15 mouse cellular contexts compared by ENCODE assay signal in genomic region chr16:44693695-44694094, GRCm38 (mm10). TPM values are rescaled to one million over a fixed set of nuclear protein-coding genes. Genes with fewer than 3 reads are reported as not detected.
A peak's percentile ranks its signal among the peaks of the same experiment; 100 is the strongest.
DNase-seq lines count a peak whose midpoint lies in the region; TF ChIP-seq lines count a peak whose summit lies in the region.
"Had no signal": no experiment of that assay in that cellular context is flagged by ENCODE, and none has a peak within 500 bp of the region (broad histone marks: within the 10 kb centered on the region; RNA-seq: fewer than 3 reads in every experiment).

No protein-coding gene starts in this region.

- no peaks in the 10 kb centered on the region for H3K9me3 ChIP-seq in E14TG2a.4 (ENCODE audit: low read length)
- no peaks in the 10 kb centered on the region for H3K9me3 ChIP-seq in MEL (replicated peaks; ENCODE audit: insufficient read depth, low read length)
- H3K9me3 ChIP-seq: heart, embryonic 15.5 days; hindbrain, embryonic 13.5 days; megakaryocyte, embryonic 14.5 days had no signal

- H3K4me3 ChIP-seq in layer of hippocampus, adult 2 months, result no peak overlapping the region
- no peak overlapping the region for H3K4me3 ChIP-seq in E14TG2a.4 (replicated peaks; ENCODE audit: low read length)
- H3K4me3 ChIP-seq in MEL (ENCODE audit: control insufficient read depth in 1 of 2, insufficient read depth in 1 of 2, low read depth in 2 of 2, low read length in 2 of 2), result no peak overlapping the region
- H3K4me3 ChIP-seq in bone marrow, adult 2 months (replicated peaks; ENCODE audit: control insufficient read depth, low read depth, low read length), result no peak overlapping the region
- H3K4me3 ChIP-seq: heart, embryonic 15.5 days; hindbrain, embryonic 13.5 days; megakaryocyte, embryonic 14.5 days had no signal

- no peak; the same call in 1 of the 2 replicates for TF ChIP-seq RAD21 in MEL (IDR thresholded peaks at IDR 0.05; ENCODE audit: low read depth, low read length)

- peak; percentile 56 for TF ChIP-seq CTCF in layer of hippocampus, adult 2 months (conservative IDR thresholded peaks at IDR 0.05)
- TF ChIP-seq CTCF in E14TG2a.4 (conservative IDR thresholded peaks at IDR 0.05; ENCODE audit: low read length) (peak; percentile 70), MEL (IDR thresholded peaks at IDR 0.05 in 2 of 3, conservative IDR thresholded peaks at IDR 0.05 in 1 of 3; ENCODE audit: control insufficient read depth in 1 of 3, insufficient read depth in 1 of 3, low read depth in 2 of 3, low read length in 3 of 3, poor library complexity in 1 of 3, severe bottlenecking in 1 of 3) (peak in 2 of 3 experiments; percentile 34 to 36; a peak in 5 of 6 replicates)
- peak; percentile 13; the same call in 1 of the 2 replicates for TF ChIP-seq CTCF in bone marrow, adult 2 months (IDR thresholded peaks at IDR 0.05; ENCODE audit: control insufficient read depth, insufficient read depth, low read length)

- no peak for TF ChIP-seq EP300 in MEL (IDR thresholded peaks at IDR 0.05; ENCODE audit: low read depth in 1 of 2, low read length in 2 of 2)

- H3K27me3 ChIP-seq in E14TG2a.4 (ENCODE audit: insufficient read depth, low read length), result peaks cover 37% of the 10 kb centered on the region
- peaks cover 0 to 2% of the 10 kb centered on the region in 2 experiments; a peak in 2 of 4 replicates for H3K27me3 ChIP-seq in MEL (ENCODE audit: control insufficient read depth in 1 of 2, insufficient read depth in 2 of 2, low read length in 2 of 2)
- H3K27me3 ChIP-seq: heart, embryonic 15.5 days; hindbrain, embryonic 13.5 days had no signal

- H3K36me3 ChIP-seq in E14TG2a.4 (ENCODE audit: insufficient read depth, low read length) (no peaks in the 10 kb centered on the region), MEL (ENCODE audit: control insufficient read depth in 1 of 2, insufficient read depth in 2 of 2, low read length in 2 of 2) (peaks cover 0 to 6% of the 10 kb centered on the region in 2 experiments; a peak in 2 of 4 replicates)
- H3K36me3 ChIP-seq: heart, embryonic 15.5 days; hindbrain, embryonic 13.5 days had no signal

- WGBS in bone marrow, adult 2 months, result 64% methylated on average over 6 of the region's 6 CpGs

- H3K9ac ChIP-seq in MEL (ENCODE audit: control insufficient read depth, low read depth, low read length, poor library complexity, severe bottlenecking), result no peak overlapping the region
- H3K9ac ChIP-seq: heart, embryonic 15.5 days; hindbrain, embryonic 13.5 days had no signal

- DNase-seq in layer of hippocampus, adult 2 months (ENCODE audit: low spot score in 2 of 2), result no peak
- no peak for DNase-seq in layer of hippocampus, postnatal 25 days (ENCODE audit: extremely low spot score in 1 of 2, low spot score in 1 of 2)
- DNase-seq in MEL (ENCODE audit: low read depth, low spot score), result no peak
- DNase-seq in spleen, adult 12 weeks (ENCODE audit: low spot score), result no peak
- DNase-seq in liver, result no peak
- DNase-seq: gastrocnemius, postnatal 25 days; kidney, adult 8-10 months; lung, adult 2 months; right cerebral cortex, postnatal 4 days; thymus, postnatal 4 days had no signal

- no peak overlapping the region for H3K27ac ChIP-seq in layer of hippocampus, adult 2 months
- H3K27ac ChIP-seq in MEL (ENCODE audit: control insufficient read depth, low read depth, low read length), result no peak overlapping the region
- H3K27ac ChIP-seq in bone marrow, adult 2 months (ENCODE audit: control insufficient read depth, insufficient read depth, low read depth, low read length, poor library complexity), result no peak overlapping the region
- H3K27ac ChIP-seq: heart, embryonic 15.5 days; hindbrain, embryonic 13.5 days had no signal

- H3K79me2 ChIP-seq in MEL (ENCODE audit: control insufficient read depth, insufficient read depth, low read length, poor library complexity), result no peaks in the 10 kb centered on the region

- H3K4me1 ChIP-seq in E14TG2a.4 (replicated peaks; ENCODE audit: low read depth, low read length) (peaks cover 7% of the 10 kb centered on the region; the same call in 1 of the 2 replicates), MEL (ENCODE audit: control insufficient read depth in 1 of 2, insufficient read depth in 2 of 2, low read length in 2 of 2) (peaks cover 3 to 16% of the 10 kb centered on the region in 2 experiments; a peak in 2 of 4 replicates)
- no peaks in the 10 kb centered on the region for H3K4me1 ChIP-seq in bone marrow, adult 2 months (ENCODE audit: control insufficient read depth, insufficient read depth, low read length)

- TF ChIP-seq POLR2A in MEL (IDR thresholded peaks at IDR 0.05; ENCODE audit: control insufficient read depth in 1 of 2, insufficient read depth in 1 of 2, low read depth in 1 of 2, low read length in 2 of 2, poor library complexity in 1 of 2), result no peak
- TF ChIP-seq POLR2A in bone marrow, adult 2 months (IDR thresholded peaks at IDR 0.05; ENCODE audit: borderline replicate concordance, control insufficient read depth, low read depth, low read length), result no peak

TF ChIP-seq in MEL, 35 proteins besides CTCF, POLR2A, EP300 and RAD21:
- TF ChIP-seq KAT2A (conservative IDR thresholded peaks at IDR 0.05; ENCODE audit: low read depth, low read length), result no peak
- TF ChIP-seq ZC3H11A (IDR thresholded peaks at IDR 0.05; ENCODE audit: low read depth, low read length), result no peak
- no peak for TF ChIP-seq ELF1 (IDR thresholded peaks at IDR 0.05; ENCODE audit: low read depth, low read length)

RNA-seq across cellular contexts. Expression of gene Nepro, which starts 30.4 kb away (rescaled TPM):
- 1 to 10 TPM; 5.7 to 6.5 TPM for total RNA-seq in layer of hippocampus, adult 2 months (2021)
- total RNA-seq in layer of hippocampus, postnatal 25 days (2021), result 1 to 10 TPM; 4.1 to 4.9 TPM
- total RNA-seq in MEL (2012; rRNA removed), result 8.8 and 9.0 TPM in 2 replicates
- polyA plus RNA-seq in MEL (2012; ENCODE audit: insufficient read depth in 1 of 2, insufficient read length in 2 of 2, low read depth in 1 of 2, low replicate concordance in 2 of 2, missing spikeins in 1 of 2), result 10 to 100 TPM in 1 of 2 experiments, not detected in 1; 20.8 TPM
- 4.4 and 4.6 TPM in 2 replicates for polyA plus RNA-seq in bone marrow, adult 2 months (2011; ENCODE audit: insufficient read depth, insufficient read length, low replicate concordance, missing spikeins)

RNA-seq across cellular contexts. Expression of gene Gtpbp8, which starts 52.5 kb away (rescaled TPM):
- 10 to 100 TPM; 29.6 to 31.9 TPM for total RNA-seq in layer of hippocampus, adult 2 months (2021)
- total RNA-seq in layer of hippocampus, postnatal 25 days (2021), result 10 to 100 TPM; 23.8 to 29.9 TPM
- total RNA-seq in MEL (2012; rRNA removed), result 10.1 and 14.4 TPM in 2 replicates
- polyA plus RNA-seq in MEL (2012; ENCODE audit: insufficient read depth in 1 of 2, insufficient read length in 2 of 2, low read depth in 1 of 2, low replicate concordance in 2 of 2, missing spikeins in 1 of 2), result 10 to 100 TPM in 1 of 2 experiments, not detected in 1; 10.7 TPM
- 4.4 and 8.4 TPM in 2 replicates for polyA plus RNA-seq in bone marrow, adult 2 months (2011; ENCODE audit: insufficient read depth, insufficient read length, low replicate concordance, missing spikeins)

Comparison
In these comparisons a context has a peak if more than half of its experiments do, and no peak if none do; other contexts are left out.
1. CTCF ChIP-seq: peak in every context shown above with its lines; median percentile 70 in E14TG2a.4; 56 in layer of hippocampus, adult 2 months; 35 in MEL; 13 in bone marrow, adult 2 months.